Mouse (Mus musculus): ENCODE results near the gene Adamtsl4.

GRCm38 (mm10) chr3:95636072-95636471 lies 51.6 kb downstream of the Adamtsl4 start:
- TF ChIP-seq CTCF (IDR thresholded peaks at IDR 0.05; ENCODE audit: insufficient read depth, low read depth, low read length) (no peak), POLR2A (IDR thresholded peaks at IDR 0.05; ENCODE audit: insufficient read depth, low read depth, low read length) (no peak)

Data from olfactory bulb, adult 2 months (tissue).